Mouse (Mus musculus) effector memory CD4-positive, alpha-beta T cell, adult 7 months (primary cell): Measurements from ENCODE around the gene Gm12216. TPM values are rescaled to one million over a fixed set of nuclear protein-coding genes. Genes with fewer than 3 reads are reported as not detected.

Experiments used
- polyA plus RNA-seq: library from polyadenylated mRNA; unstranded; fragments of 100-300 nt; shearing (Covaris generic); gene quantifications from one replicate; pipeline ENCODE4 v1.2.1, GENCODE M21; 2017

The Gm12216 gene
- 17.4 TPM for polyA plus RNA-seq

DNA sequence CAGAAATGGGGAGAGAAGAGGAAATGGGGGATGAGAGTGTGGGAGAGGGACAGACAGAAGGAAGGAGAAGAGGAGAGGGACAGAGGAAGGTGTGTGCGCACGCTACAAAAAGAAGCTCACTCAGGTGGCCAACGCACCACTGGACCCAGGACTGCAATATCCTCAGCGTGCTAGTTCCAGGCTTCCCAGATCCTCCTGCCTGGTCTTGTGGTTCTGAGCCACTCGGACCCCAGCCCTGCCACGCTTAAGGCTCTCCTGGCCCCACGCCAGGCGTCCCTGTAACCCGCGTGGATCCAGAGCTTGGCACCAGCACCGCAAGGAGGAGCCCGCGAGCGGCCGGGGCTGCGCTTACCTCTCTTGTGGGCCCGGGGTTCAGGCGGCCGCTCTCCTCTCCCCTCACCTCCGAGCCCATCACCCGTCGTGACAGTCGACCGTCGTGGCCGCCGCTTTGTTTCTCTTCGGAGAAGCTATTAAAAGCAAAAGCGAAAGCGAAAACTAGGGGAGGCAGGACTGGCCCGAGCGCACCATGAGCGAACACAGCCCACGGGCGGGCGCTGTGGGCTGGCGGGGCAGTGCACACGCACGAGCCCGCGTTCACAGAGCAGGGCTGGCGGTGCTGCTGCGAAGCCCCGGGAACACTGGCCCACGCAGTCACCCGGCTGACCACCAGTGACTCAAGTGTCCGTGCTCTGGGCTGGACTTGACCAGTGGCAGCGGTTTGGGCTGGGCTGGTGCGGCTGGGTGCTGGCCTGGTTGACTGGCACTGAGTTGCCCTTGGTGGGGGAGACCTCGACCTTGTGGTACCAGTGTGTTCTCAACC is at the start of gene Gm12216:
Gm12216 (minus strand) TSS at position 496 of the 820 bp plus-strand sequence.

DNA sequence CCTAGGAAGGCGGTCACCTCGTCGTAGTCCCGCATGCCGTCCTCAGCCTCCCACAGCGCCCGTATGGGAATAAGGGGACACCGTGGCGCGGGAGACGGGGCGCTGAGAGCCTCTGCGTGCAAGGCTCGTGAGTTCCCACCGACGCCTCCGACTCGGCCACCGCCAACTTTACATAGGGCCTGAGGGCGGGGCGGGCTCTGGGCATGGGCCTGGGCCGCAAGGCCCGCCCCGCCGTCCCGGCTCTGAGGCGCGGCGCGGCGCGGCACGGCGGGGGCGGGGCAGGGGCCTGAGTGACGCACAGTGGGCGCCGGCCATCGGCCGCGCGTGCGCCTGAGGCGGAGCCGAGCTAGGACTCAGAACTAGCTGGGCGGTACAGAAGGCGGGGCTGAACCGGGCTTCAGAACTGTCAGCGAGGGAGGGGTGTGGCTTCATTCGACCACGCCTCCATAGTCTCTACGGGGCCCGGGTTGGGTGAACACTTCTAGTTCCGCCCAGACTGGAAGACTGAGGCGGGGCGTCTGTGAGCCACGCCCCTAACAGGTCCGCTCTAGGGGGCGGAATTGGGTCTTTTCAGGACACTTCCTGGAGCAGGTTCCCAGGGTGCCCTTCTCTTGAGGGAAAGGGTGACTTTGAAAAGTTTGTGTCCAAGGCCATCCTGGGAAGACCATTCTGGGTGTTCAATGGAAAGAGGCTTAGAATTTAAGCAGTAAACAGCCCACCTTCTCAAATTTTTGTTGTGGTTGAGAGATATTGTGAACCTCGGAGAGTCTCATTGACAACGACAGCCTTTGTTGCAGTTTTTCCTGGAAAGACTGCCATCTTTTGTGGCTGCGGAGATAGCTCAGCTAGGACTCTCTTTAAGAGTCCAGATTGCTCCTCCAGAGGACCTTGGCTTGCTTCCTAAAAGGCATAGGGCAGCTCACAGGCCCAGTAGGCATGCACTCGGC is 32.7 kb upstream of the Gm12216 start, which contains the start of gene Slc22a5:
Slc22a5 (minus strand) TSS at position 156 of the 947 bp plus-strand sequence.

DNA sequence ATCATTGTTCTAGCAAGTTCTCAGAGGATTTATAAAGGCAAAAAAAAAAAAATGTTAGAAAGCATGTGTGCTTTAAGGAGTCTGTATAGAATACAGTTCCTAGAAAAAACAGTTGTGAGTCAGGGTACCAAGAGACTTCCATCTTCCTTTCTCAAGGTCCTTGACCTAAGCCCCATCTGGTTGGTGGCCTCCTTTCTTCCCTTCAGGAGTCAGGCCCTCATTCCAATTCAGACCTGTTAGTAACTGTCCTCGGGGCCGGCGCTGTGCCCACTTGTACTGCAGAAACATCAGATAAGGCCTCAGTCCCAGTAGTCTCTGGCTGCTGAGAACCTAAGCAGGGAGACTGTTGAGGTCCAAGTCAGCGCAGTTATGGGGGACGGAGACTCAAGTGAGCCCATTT is 86.0 kb downstream of the Gm12216 start, which contains the start of gene Gm17334:
Gm17334 (minus strand) TSS at position 101 of the 400 bp plus-strand sequence.

DNA sequence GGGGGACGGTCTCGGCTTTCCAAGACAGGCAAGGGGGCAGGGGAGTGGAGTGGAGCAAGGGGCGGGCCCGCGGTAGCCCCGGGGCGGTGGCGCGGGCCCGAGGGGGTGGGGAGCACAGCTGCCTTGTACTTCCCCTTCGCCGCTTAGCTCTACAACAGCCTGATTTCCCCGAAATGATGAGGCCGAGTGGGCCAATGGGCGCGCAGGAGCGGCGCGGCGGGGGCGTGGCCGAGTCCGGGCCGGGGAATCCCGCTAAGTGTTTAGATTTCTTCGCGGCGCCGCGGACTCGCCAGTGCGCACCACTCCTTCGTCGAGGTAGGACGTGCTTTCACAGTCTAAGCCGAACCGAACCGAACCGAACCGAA is 89.3 kb downstream of the Gm12216 start, which contains the start of gene Irf1:
Irf1 (plus strand) TSS at position 255 of the 365 bp plus-strand sequence.

Other genes with a start within 250 kb of the Gm12216 start
- gene Il4, start 240.6 kb downstream of the Gm12216 start, polyA plus RNA-seq: not detected
- gene Il13, start 224.6 kb downstream of the Gm12216 start, polyA plus RNA-seq: not detected
- 26.5 TPM for gene Rad50, start 151.9 kb downstream of the Gm12216 start, polyA plus RNA-seq
- not detected for gene Il5, start 138.5 kb downstream of the Gm12216 start, polyA plus RNA-seq
- gene Irf1, start 89.2 kb downstream of the Gm12216 start, polyA plus RNA-seq: 388 TPM
- 1.7 TPM for gene Gm17334, start 86.1 kb downstream of the Gm12216 start, polyA plus RNA-seq
- gene Slc22a5, start 32.4 kb upstream of the Gm12216 start, polyA plus RNA-seq: 13.5 TPM
- gene Slc22a21, start 121.1 kb upstream of the Gm12216 start, polyA plus RNA-seq: 0.71 TPM
- 2.5 TPM for gene Slc22a4, start 168.8 kb upstream of the Gm12216 start, polyA plus RNA-seq
- 2.9 TPM for gene Pdlim4, start 209.8 kb upstream of the Gm12216 start, polyA plus RNA-seq
- gene P4ha2, start 240.8 kb upstream of the Gm12216 start, polyA plus RNA-seq: 0.38 TPM